Mouse (Mus musculus): ENCODE data around the gene Dnajc12. TPM values are rescaled to one million over a fixed set of nuclear protein-coding genes. Genes with fewer than 3 reads are reported as not detected.
A peak's percentile ranks its signal among the peaks of the same experiment; 100 is the strongest.
"Not testable (repeated sequence)": the region's sequence is repeated elsewhere in the genome, so short reads cannot be mapped to it uniquely, and the experiment has no call there.

Gene Dnajc12
- total RNA-seq, 2 experiments from 2014 or later = 12.1 to 12.6 TPM

DNA sequence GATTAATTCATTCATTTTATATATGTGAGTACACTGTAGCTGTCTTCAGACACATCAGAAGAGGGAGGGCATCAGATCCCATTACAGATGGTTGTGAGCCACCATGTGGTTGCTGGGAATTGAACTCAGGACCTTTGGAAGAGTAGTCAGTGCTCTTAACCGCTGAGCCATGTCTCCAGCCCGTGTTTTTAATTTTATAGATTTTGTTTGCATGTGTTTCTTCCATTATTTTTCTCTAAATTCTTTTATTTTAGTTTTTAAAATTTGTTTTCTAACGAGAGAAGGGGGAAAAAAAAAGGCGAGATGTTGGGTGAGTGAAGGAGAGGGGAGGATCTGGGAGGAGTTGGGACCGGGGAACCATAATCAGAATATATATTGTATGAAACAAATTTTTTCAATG lies 3.7 kb downstream of the Dnajc12 start:
- not testable (repeated sequence) for DNase-seq (ENCODE audit: low spot score in 2 of 2)

DNA sequence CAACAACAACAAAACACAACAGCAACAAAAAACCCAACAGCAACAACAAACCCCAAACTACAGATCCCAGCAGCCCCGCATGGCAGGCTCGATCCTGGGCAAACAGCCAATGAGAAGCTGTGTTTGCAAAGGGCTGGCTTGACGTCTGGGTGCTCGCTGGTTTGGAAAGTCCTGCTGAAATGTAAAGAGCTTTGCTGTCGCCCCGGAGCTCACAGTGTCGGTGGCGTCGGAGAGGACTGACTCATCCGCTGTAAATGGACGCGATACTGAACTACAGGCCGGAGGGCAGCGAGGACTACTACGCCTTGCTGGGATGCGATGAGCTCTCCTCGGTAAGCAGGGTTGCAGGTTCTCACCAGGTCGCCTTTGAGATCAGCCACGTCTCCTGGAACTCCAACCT lies 4.2 kb downstream of the Dnajc12 start:
- DNase-seq (ENCODE audit: low spot score in 2 of 2) = peak; percentile 77 to 84

GRCm38 (mm10) chr10:63386991-63387390 lies 4.7 kb downstream of the Dnajc12 start:
- DNase-seq (ENCODE audit: low spot score in 2 of 2) = no peak

DNA sequence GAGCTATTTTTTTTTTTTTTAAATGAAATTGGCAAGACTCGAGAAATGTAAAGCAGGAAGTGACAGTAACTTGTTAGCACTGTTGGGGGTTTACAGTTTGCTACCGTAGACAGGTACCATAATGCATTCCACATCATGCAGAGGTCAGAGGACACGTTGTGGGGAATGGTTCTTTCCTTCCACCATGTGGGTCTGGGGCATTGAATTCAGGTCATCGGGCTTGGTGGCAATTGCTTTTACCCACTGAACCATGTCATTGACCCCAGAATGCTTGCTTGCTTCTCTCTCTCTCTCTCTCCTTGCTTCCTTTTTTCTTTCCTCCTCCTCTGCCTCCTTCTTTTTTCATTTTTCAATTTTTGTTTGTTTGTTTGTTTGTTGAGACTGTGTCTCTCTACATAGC lies 6.7 kb downstream of the Dnajc12 start:
- no peak for DNase-seq (ENCODE audit: low spot score in 2 of 2)

- no peak for DNase-seq (ENCODE audit: low spot score in 2 of 2)
These were observed 14.7 kb downstream of the Dnajc12 start for GRCm38 (mm10) chr10:63396963-63397362.

DNA sequence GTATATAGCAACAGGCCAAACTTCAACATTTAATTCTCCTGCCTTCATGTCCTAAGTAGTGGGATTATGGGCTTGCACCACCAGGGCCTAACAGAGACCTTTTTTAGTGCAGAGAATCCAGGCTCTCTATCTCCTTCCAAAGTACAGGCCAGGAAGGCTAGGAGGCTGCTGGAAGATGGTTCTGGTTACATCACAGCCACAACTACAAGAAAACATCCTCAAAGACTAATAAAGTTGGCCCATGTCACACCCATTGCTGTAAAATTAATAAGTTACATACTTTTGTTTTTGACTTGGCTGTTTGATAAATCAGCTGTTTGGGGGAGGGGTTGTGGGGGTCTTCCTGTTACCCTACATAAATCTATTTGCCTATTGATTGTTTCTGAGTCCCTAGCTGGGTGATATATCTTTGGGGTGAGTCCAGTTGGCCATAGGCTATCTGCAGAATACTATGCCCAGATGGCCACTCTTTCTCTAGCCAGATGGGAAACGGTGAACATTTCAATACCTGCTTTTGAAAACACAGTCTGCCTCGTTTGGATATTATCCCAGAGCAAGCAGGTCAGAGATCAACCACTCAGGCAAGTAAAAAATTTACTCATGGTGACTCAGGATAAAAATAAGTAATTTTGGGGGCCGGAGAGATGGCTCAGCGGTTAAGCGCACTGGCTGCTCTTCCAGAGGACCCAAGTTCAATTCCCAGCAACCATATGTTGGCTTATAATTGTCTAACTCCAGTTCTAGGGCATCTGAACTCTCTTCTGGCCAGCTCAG lies 20.7 kb downstream of the Dnajc12 start:
- no peak for DNase-seq (ENCODE audit: low spot score in 2 of 2)

DNA sequence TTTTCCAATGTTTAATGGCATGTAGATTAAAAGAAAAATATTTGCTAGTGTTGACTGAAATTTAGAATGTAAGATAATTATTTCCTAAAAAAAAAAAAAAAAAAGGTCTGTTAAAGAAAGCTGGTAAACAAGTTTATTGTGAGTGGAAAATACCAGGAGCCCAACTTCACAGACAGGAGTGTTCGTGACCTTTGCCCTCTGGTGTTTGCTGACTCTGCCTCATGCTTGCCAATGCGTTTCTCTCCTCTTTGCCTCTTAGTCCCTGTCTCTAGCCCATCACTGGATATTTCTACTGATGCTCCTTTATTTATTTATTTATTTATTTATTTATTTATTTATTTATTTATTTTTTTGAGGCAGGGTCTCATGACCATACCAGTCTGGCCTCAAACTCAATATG lies 21.4 kb downstream of the Dnajc12 start:
- DNase-seq (ENCODE audit: low spot score in 2 of 2) = no peak

DNA sequence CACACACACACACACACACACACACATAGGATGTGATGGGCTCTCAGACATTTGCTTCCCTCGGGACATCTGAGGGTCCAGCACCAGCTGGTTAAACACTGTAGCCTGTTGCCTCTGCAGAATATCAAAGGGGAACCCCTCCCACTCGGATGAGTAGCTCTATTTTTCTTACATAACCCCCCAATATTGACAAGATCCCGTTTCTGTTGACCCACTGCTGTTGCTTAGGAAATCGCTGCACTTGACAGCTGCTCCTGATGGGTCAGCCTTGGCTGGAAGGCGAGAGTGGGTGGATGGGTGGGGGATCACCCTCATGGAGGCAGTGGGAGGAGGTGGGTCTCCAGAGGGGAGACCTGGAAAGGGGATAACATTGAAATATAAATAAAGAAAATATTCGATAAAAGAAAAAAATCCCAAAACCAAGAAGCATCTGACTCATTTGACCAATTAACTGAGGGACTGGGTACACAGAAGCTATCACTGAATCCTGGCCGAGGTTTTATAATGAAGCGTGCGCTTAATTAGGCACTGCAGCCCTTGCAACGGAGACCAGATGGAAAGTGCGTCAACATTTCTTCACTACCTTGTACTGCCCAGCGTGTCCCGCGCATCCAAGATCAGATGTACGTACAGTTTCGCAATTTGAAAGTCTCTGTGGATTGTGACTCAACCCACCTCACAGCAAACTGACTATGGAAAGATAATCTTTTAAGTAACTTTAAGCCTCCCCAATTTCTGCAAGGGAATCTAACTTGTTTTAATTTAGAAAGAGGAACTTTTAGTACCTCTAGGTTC lies 28.1 kb downstream of the Dnajc12 start:
- no peak for DNase-seq (ENCODE audit: low spot score in 2 of 2)

- DNase-seq (ENCODE audit: low spot score in 2 of 2) = not testable (repeated sequence)
These were observed 29.4 kb downstream of the Dnajc12 start for GRCm38 (mm10) chr10:63411674-63412073.

GRCm38 (mm10) chr10:63412756-63413155 lies 30.5 kb downstream of the Dnajc12 start:
- no peak for DNase-seq (ENCODE audit: low spot score in 2 of 2)

GRCm38 (mm10) chr10:63415287-63415686 lies 33.0 kb downstream of the Dnajc12 start:
- no peak for DNase-seq (ENCODE audit: low spot score in 2 of 2)

- no peak for DNase-seq (ENCODE audit: low spot score in 2 of 2)
These were observed 33.6 kb downstream of the Dnajc12 start for GRCm38 (mm10) chr10:63415850-63416249.

DNA sequence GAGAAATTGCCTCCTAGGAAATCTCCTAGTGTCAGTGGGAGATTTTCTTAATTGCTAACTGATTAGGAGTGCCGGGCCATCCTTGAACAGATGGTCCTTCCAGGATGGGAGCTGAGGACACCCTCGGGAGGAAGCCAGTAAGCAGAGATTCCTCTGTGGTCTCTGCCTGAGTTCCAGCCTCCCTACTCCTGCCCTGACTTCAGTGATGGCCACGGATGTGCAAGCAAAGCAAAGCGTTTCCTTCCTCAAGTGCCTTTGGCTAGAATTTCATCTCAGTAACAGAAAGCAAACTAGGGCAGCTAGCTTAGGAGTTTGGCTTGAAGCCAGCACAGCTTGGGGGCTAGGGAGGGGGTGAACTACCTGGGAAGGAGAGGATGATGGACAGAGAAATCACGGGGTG lies 34.8 kb downstream of the Dnajc12 start:
- DNase-seq (ENCODE audit: low spot score in 2 of 2) = no peak

GRCm38 (mm10) chr10:63421739-63422735 lies 39.8 kb downstream of the Dnajc12 start, which contains the start of gene Gm7075:
TSS of gene Gm7075 (minus strand) at chr10:63421789.
- peak; percentile 52 to 55 for DNase-seq (ENCODE audit: low spot score in 2 of 2)

DNA sequence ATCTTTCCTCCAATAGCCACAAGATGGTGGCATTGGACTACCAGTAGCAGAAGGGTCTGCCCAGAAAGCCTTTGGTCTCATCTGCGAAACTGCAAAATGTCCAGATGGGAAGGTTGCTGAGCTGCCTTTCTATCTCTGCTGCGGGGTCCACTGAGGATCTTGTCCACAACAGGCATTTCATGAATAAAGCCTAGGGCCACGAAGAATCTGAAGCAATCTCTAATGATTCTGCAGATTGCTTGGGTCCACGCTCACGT lies 40.4 kb downstream of the Dnajc12 start:
- no peak for DNase-seq (ENCODE audit: low spot score in 2 of 2)

- no peak for DNase-seq (ENCODE audit: low spot score in 2 of 2)
These were observed 41.6 kb downstream of the Dnajc12 start for GRCm38 (mm10) chr10:63423591-63424474.

GRCm38 (mm10) chr10:63424475-63424814 lies 42.2 kb downstream of the Dnajc12 start:
- DNase-seq (ENCODE audit: low spot score in 2 of 2) = peak; percentile 22 to 46

DNA sequence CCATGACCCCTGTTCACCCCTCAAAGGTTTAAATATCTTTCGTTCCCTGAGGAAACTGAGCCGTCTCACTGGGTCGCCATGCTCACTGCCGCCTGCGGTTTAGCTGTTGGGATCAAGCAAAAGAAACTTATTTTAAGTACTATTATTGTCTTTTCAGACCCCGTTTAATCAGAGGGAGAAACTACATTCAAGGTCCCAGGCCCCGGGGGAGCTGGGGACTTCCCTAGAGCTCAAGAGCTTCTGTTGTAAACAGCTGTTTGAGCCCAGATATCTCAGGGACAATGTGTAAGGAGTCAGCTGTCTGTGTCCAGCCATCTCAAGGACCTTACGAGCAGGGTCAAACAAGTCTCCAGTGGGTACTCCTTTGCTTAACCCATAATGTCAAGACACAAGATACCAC lies 44.9 kb downstream of the Dnajc12 start:
- DNase-seq (ENCODE audit: low spot score in 2 of 2) = no peak

- peak; percentile 18 to 38 for DNase-seq (ENCODE audit: low spot score in 2 of 2)
These were observed 46.2 kb downstream of the Dnajc12 start for GRCm38 (mm10) chr10:63428243-63429022.

- peak in 1 of 2 experiments; percentile 11 for DNase-seq (ENCODE audit: low spot score in 2 of 2)
These were observed 46.7 kb downstream of the Dnajc12 start for GRCm38 (mm10) chr10:63429023-63429340.

All from layer of hippocampus, postnatal 10 days (tissue).